Mouse (Mus musculus) liver, embryonic 14.5 days (tissue): ENCODE measurements around the gene Rapgef6.

Experiments used
- CTCF ChIP-seq: IDR thresholded peaks from 2 replicates; pipeline ENCODE4 v1.5.1; 2016; ENCODE audit warnings: antibody characterized with exemption, low read depth, control low read depth
- EP300 ChIP-seq: IDR thresholded peaks from 2 replicates; pipeline ENCODE4 v1.6.1; 2016; ENCODE audit warnings: antibody characterized with exemption, low read depth

DNA sequence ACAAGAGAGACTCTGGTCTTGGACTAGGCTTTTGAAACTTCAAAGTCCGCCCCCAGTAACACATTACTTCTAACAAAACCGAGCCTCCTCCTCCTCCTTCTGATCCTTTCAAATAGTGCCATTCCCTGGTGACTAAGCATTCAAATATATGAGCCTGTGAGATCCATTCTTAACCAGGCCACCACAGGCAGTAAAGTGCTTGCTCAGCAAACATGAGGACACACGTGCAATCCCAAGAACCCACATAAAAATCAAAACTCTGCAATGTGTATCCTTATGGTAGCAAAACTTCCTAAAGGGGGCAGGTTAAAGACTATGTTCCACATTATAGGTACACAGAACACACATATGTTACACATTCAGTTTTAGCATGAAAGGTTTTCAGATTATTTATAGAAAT, 81.8 kb downstream of the Rapgef6 start:
- TF ChIP-seq CTCF (no peak), EP300 (no peak)
